Mouse (Mus musculus): ENCODE data around the gene Stk11. TPM values are rescaled to one million over a fixed set of nuclear protein-coding genes. Genes with fewer than 3 reads are reported as not detected.
A peak's percentile ranks its signal among the peaks of the same experiment; 100 is the strongest.

The Stk11 gene
- polyA plus RNA-seq, 1 experiment from 2014 or later = 16.6 TPM

DNA sequence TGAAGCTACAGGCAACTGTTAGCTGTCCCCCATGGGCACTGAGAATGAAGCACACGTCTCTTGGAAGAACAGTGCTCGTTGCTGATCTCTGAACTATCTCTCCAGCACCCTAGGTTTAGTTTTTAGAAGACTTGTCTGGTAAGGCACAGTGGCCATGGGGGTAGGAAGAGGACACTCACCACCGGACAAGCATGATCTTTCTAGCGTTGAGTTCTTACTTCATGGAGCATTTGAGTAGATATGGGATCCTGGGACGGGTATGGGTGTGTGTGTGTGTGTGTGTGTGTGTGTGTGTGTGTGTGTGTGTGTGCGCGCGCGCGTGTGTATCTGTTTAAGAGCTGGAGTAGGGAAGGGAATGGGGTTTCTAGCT, 25.0 kb downstream of the Stk11 start, which contains the start of gene Cbarp:
Gene Cbarp, minus strand, starts transcription at position 170 of the 370 bp plus-strand sequence.
- ATAC-seq (ENCODE audit: insufficient number of reproducible peaks, low FRiP score, low TSS enrichment, low read depth) = no peak
- H3K4me2 ChIP-seq = peak within 1 kb of the TSS; percentile 61
- peak within 1 kb of the TSS; percentile 82 for H3K4me3 ChIP-seq
- peaks cover 68% of the 10 kb centered on the region for H3K4me1 ChIP-seq
- H3K36me3 ChIP-seq = peaks cover 24% of the 10 kb centered on the region
- WGBS = 76% methylated on average over 10 of the region's 10 CpGs
- H3K27ac ChIP-seq = peak within 1 kb of the TSS; percentile 87
- H3K27me3 ChIP-seq = peaks cover 14% of the 10 kb centered on the region
- no peak within 1 kb of the TSS; the same call in 1 of the 2 replicates for H3K9ac ChIP-seq
- no peaks in the 10 kb centered on the region for H3K9me3 ChIP-seq

DNA sequence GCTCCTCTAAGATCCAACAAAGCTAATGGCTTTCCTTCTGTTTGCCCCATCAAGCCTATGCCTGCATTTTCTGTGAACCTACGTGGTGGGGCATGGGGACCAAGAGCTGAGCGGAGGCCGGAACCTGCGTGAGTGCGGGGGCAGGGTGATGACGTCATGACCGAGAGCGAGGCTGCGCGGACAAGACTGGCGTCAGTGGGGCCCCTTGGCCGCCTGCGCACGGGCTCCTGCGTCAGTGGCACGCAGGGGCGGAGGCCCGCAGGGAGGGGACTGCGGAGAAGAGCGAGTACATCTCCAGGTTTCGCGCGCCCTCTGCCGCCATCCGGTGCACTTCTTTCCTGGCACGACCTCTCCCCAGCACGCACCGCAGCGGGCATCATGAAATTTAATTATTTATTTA, 25.6 kb downstream of the Stk11 start:
- Histone ChIP-seq H3K9me3 (no peaks in the 10 kb centered on the region), H3K9ac (no peak overlapping the region; the same call in 1 of the 2 replicates), H3K36me3 (peaks cover 29% of the 10 kb centered on the region), H3K4me3 (peak overlapping the region; percentile 82), H3K27ac (peak overlapping the region; percentile 87), H3K4me2 (peak overlapping the region; percentile 61), H3K27me3 (peaks cover 12% of the 10 kb centered on the region), H3K4me1 (peaks cover 73% of the 10 kb centered on the region)
- under 1% methylated on average over 23 of the region's 29 CpGs for WGBS
- ATAC-seq (ENCODE audit: insufficient number of reproducible peaks, low FRiP score, low TSS enrichment, low read depth) = peak; percentile 26

DNA sequence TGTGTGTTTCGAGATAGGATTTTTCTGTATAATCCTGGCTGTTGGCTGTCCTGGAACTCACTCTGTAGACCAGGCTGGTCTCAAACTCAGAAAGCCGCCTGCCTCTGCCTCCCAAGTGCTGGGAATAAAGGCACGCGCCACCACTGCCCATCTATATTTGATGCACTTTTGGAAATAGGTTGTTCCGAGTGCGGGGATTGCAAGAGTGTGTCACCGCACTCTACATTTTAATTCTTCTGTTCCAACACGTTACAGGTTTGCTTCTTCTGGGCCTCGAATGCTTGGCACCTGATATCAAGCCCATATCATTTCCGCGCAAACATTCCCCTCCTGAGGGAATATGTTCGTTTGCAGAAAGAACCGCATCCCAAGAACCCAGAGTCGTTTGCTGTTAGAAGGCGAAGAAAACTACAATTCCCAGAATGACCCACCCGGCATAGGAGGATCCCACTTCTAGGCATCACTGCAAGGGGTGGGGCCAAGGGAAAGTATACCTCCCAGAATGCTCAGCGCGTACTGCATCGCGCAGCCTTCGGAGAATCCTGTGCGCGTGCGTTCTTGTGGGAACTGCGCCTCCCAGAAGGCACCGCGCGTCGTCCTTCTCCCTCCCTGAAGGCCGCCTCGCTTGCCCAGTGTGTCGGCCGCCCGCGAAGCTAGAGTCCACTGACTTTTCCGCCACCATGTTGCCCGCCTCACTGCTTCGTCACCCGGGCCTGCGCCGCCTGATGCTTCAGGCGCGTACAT, 26.4 kb downstream of the Stk11 start:
- H3K27ac ChIP-seq = peak overlapping the region; percentile 90
- WGBS = under 1% methylated on average over 43 of the region's 43 CpGs
- H3K9ac ChIP-seq = peak overlapping the region; percentile 80
- peak; percentile 87 for ATAC-seq (ENCODE audit: insufficient number of reproducible peaks, low FRiP score, low TSS enrichment, low read depth)
- H3K4me2 ChIP-seq = peak overlapping the region; percentile 87
- H3K4me3 ChIP-seq = peak overlapping the region; percentile 82
- H3K9me3 ChIP-seq = no peaks in the 10 kb centered on the region
- H3K27me3 ChIP-seq = peaks cover 5% of the 10 kb centered on the region
- H3K36me3 ChIP-seq = peaks cover 32% of the 10 kb centered on the region
- H3K4me1 ChIP-seq = peaks cover 73% of the 10 kb centered on the region

GRCm38 (mm10) chr10:80142530-80142925, 26.9 kb downstream of the Stk11 start:
- H3K4me2 ChIP-seq = peak overlapping the region; percentile 87
- no peaks in the 10 kb centered on the region for H3K9me3 ChIP-seq
- peak overlapping the region; percentile 82 for H3K4me3 ChIP-seq
- H3K36me3 ChIP-seq = peaks cover 32% of the 10 kb centered on the region
- peak overlapping the region; percentile 80 for H3K9ac ChIP-seq
- H3K27ac ChIP-seq = peak overlapping the region; percentile 90
- no peak for ATAC-seq (ENCODE audit: insufficient number of reproducible peaks, low FRiP score, low TSS enrichment, low read depth)
- peaks cover 73% of the 10 kb centered on the region for H3K4me1 ChIP-seq
- under 1% methylated on average over 15 of the region's 15 CpGs for WGBS
- no peaks in the 10 kb centered on the region; the same call in 1 of the 2 replicates for H3K27me3 ChIP-seq

- Histone ChIP-seq H3K4me3 (0 out of 2 replicates have a peak overlapping the region, but pooled peaks have one; percentile 82), H3K36me3 (peaks cover 32% of the 10 kb centered on the region), H3K4me2 (no peak overlapping the region), H3K9ac (no peak overlapping the region), H3K4me1 (peaks cover 67% of the 10 kb centered on the region), H3K9me3 (no peaks in the 10 kb centered on the region), H3K27ac (no peak overlapping the region), H3K27me3 (no peaks in the 10 kb centered on the region)
- WGBS = 90% methylated on average over 7 of the region's 7 CpGs
- no peak for ATAC-seq (ENCODE audit: insufficient number of reproducible peaks, low FRiP score, low TSS enrichment, low read depth)
Measured at GRCm38 (mm10) chr10:80143664-80144063, 28.1 kb downstream of the Stk11 start.

GRCm38 (mm10) chr10:80144159-80144558, 28.6 kb downstream of the Stk11 start:
- Histone ChIP-seq H3K4me1 (peaks cover 64% of the 10 kb centered on the region), H3K9me3 (no peaks in the 10 kb centered on the region), H3K36me3 (peaks cover 32% of the 10 kb centered on the region), H3K9ac (no peak overlapping the region), H3K4me3 (no peak overlapping the region), H3K27me3 (no peaks in the 10 kb centered on the region), H3K27ac (no peak overlapping the region), H3K4me2 (no peak overlapping the region)
- 92% methylated on average over 12 of the region's 12 CpGs for WGBS
- no peak for ATAC-seq (ENCODE audit: insufficient number of reproducible peaks, low FRiP score, low TSS enrichment, low read depth)

DNA sequence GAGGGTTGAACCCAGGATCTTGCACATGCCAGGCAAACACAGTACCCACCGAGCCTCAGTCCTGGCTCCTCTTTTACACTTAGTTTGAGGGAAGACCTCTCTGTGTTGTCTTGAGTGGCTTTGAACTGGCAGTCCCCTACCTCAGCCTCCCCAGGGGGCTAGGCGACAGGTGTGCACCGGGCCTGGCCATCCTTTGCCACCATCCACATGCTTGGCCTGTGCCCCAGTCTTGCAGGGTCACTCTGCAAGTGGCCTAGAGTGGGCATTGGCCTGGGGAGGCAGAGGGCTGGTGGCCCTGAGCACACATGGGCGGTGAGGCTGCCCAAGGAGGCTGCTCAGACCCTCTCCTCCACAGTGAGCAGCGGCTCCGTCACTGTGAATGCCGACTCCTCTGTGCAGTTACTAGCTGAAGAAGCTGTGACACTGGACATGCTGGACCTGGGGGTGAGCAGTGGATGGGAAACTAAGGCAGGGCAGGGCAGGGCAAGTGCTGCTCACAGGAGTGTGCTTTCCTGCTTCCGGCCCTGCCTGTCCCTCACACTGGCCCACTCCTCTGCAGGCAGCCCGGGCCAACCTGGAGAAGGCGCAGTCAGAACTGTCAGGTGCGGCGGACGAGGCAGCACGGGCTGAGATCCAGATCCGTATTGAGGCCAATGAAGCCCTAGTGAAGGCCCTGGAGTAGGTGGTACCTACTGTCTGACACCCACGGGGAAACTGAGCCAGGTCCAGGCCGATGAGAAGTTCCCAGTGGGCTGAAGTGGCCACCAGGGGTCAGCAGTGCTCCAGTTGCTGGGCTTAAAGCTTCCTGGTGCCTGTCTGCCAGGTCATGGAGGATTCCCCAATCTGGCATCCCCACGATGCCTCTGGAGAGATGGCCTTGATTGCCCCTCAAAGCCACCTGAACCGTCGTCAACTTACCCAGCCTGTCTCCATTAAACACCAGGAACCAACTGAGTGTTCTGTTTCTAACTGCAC, 29.5 kb downstream of the Stk11 start:
- WGBS = 71% methylated on average over 20 of the region's 20 CpGs
- Histone ChIP-seq H3K4me1 (peaks cover 59% of the 10 kb centered on the region), H3K36me3 (peaks cover 32% of the 10 kb centered on the region), H3K27me3 (no peaks in the 10 kb centered on the region), H3K4me2 (no peak overlapping the region), H3K4me3 (no peak overlapping the region), H3K27ac (peak overlapping the region; percentile 100; the same call in 1 of the 2 replicates), H3K9me3 (no peaks in the 10 kb centered on the region), H3K9ac (no peak overlapping the region)
- no peak for ATAC-seq (ENCODE audit: insufficient number of reproducible peaks, low FRiP score, low TSS enrichment, low read depth)

- no peaks in the 10 kb centered on the region for H3K9me3 ChIP-seq
- H3K4me3 ChIP-seq = no peak overlapping the region
- no peak overlapping the region for H3K9ac ChIP-seq
- H3K36me3 ChIP-seq = peaks cover 32% of the 10 kb centered on the region
- no peak for ATAC-seq (ENCODE audit: insufficient number of reproducible peaks, low FRiP score, low TSS enrichment, low read depth)
- no peak overlapping the region for H3K4me2 ChIP-seq
- peak overlapping the region; percentile 100; the same call in 1 of the 2 replicates for H3K27ac ChIP-seq
- H3K27me3 ChIP-seq = no peaks in the 10 kb centered on the region
- H3K4me1 ChIP-seq = peaks cover 56% of the 10 kb centered on the region
- WGBS = 76% methylated on average over 6 of the region's 6 CpGs
Measured at GRCm38 (mm10) chr10:80145896-80146295, 30.3 kb downstream of the Stk11 start.

DNA sequence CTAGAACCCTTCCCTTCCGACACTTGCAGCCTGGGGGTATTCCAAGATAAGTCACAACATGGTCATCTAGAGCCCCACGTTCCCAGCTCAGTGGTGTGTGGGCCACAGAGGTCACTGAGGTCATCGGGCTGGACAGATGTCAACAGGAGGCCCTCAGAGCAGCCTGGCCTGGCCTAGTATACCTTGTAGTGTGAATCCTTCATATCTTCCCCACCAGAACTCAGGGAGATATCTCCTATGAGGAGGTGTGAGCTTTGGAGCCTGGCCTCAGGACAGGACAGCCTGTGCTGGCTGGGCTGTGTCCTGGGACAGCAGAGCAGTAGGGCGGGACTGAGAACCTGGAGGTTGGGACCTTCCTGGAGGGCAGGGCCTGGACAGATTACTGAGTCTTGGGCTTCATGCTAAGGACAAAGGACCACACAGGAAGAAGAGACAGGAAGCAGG, 31.0 kb downstream of the Stk11 start:
- Histone ChIP-seq H3K9ac (no peak overlapping the region), H3K4me2 (no peak overlapping the region), H3K4me1 (peaks cover 53% of the 10 kb centered on the region), H3K4me3 (no peak overlapping the region), H3K36me3 (peaks cover 36% of the 10 kb centered on the region), H3K27ac (peak overlapping the region; percentile 100), H3K27me3 (no peaks in the 10 kb centered on the region), H3K9me3 (no peaks in the 10 kb centered on the region)
- no peak for ATAC-seq (ENCODE audit: insufficient number of reproducible peaks, low FRiP score, low TSS enrichment, low read depth)
- 71% methylated on average over 4 of the region's 4 CpGs for WGBS

- Histone ChIP-seq H3K9ac (no peak overlapping the region), H3K4me2 (peak overlapping the region; percentile 81), H3K4me1 (peaks cover 56% of the 10 kb centered on the region)
Measured at GRCm38 (mm10) chr10:80147146-80147718, 31.6 kb downstream of the Stk11 start.

More at GRCm38 (mm10) chr10:80147146-80147718, 31.6 kb downstream of the Stk11 start:
- Histone ChIP-seq H3K36me3 (peaks cover 38% of the 10 kb centered on the region), H3K9me3 (no peaks in the 10 kb centered on the region), H3K27ac (peak overlapping the region; percentile 100), H3K4me3 (peak overlapping the region; percentile 91), H3K27me3 (no peaks in the 10 kb centered on the region)
- ATAC-seq (ENCODE audit: insufficient number of reproducible peaks, low FRiP score, low TSS enrichment, low read depth) = no peak
- 67% methylated on average over 5 of the region's 5 CpGs for WGBS
